Mouse (Mus musculus) hindbrain, embryonic 10.5 days (tissue): ENCODE results near the gene Osbpl6. TPM values are rescaled to one million over a fixed set of nuclear protein-coding genes. Genes with fewer than 3 reads are reported as not detected.
A peak's percentile ranks its signal among the peaks of the same experiment; 100 is the strongest.

Source experiments
- DNase-seq: peaks from one replicate; pipeline ENCODE4 v3.0.0-alpha.2; 2017; ENCODE audit warnings: low spot score
- H3K27ac ChIP-seq: fragments of 300-500 bp; sonication (generic); 2 replicates; pipeline ENCODE4 v1.5.1; 2016; ENCODE audit warnings: mild to moderate bottlenecking, moderate library complexity
- H3K27me3 ChIP-seq: fragments of 300-500 bp; sonication (generic); 2 replicates; pipeline ENCODE4 v1.6.1; 2016; ENCODE audit warnings: mild to moderate bottlenecking; ENCODE audit not compliant: poor library complexity, insufficient read depth, severe bottlenecking
- H3K36me3 ChIP-seq: fragments of 300-500 bp; sonication (generic); 2 replicates; pipeline ENCODE4 v1.6.1; 2016; ENCODE audit warnings: mild to moderate bottlenecking, moderate library complexity
- H3K4me1 ChIP-seq: fragments of 300-500 bp; sonication (generic); replicated peaks from 2 replicates; pipeline ENCODE4 v1.6.1; 2016; ENCODE audit warnings: mild to moderate bottlenecking
- H3K4me3 ChIP-seq: fragments of 300-500 bp; sonication (generic); 2 replicates; pipeline ENCODE4 v1.5.1; 2016; ENCODE audit warnings: mild to moderate bottlenecking, moderate library complexity
- H3K9me3 ChIP-seq: fragments of 300-500 bp; sonication (generic); 2 replicates; pipeline ENCODE4 v1.6.1; 2016; ENCODE audit warnings: mild to moderate bottlenecking, moderate library complexity
- WGBS: fragments of 180-500 bp; shearing (Covaris S2); methylation state at CpG from one replicate; pipeline ENCODE4 v1.1.7; 2016; 5-methylcytosine and 5-hydroxymethylcytosine counted together
- polyA plus RNA-seq: library from polyadenylated mRNA; unstranded; fragments of >200 nt; fragmentation: Nextera tagmentation; extraction: Ambion mirVana; gene quantifications from 2 replicates; pipeline ENCODE4 v1.2.1, GENCODE M21; 2016

Gene Osbpl6
- polyA plus RNA-seq, 1 experiment from 2014 or later, result 15.4 TPM

- DNase-seq, result no peak
- Histone ChIP-seq H3K27ac (no peak overlapping the region), H3K9me3 (no peaks in the 10 kb centered on the region), H3K36me3 (no peaks in the 10 kb centered on the region), H3K27me3 (no peaks in the 10 kb centered on the region), H3K4me3 (no peak overlapping the region), H3K4me1 (peaks cover 6% of the 10 kb centered on the region)
- 94% methylated on average over 8 of the region's 8 CpGs for WGBS
Observed at GRCm38 (mm10) chr2:76490198-76490597, 83.9 kb downstream of the Osbpl6 start.

- no peak for DNase-seq
- WGBS, result 91% methylated on average over 6 of the region's 6 CpGs
- Histone ChIP-seq H3K36me3 (no peaks in the 10 kb centered on the region), H3K27me3 (no peaks in the 10 kb centered on the region), H3K9me3 (no peaks in the 10 kb centered on the region), H3K4me3 (no peak overlapping the region), H3K27ac (peak overlapping the region; percentile 42; the same call in 1 of the 2 replicates), H3K4me1 (peaks cover 6% of the 10 kb centered on the region)
Observed at GRCm38 (mm10) chr2:76491371-76491770, 85.1 kb downstream of the Osbpl6 start.

GRCm38 (mm10) chr2:76492224-76492623 lies 85.9 kb downstream of the Osbpl6 start:
- H3K36me3 ChIP-seq, result no peaks in the 10 kb centered on the region
- H3K27ac ChIP-seq, result no peak overlapping the region; the same call in 1 of the 2 replicates
- no peak for DNase-seq
- WGBS, result 75% methylated on average over 7 of the region's 7 CpGs
- no peaks in the 10 kb centered on the region for H3K9me3 ChIP-seq
- H3K27me3 ChIP-seq, result no peaks in the 10 kb centered on the region
- H3K4me1 ChIP-seq, result peaks cover 6% of the 10 kb centered on the region
- no peak overlapping the region for H3K4me3 ChIP-seq

DNA sequence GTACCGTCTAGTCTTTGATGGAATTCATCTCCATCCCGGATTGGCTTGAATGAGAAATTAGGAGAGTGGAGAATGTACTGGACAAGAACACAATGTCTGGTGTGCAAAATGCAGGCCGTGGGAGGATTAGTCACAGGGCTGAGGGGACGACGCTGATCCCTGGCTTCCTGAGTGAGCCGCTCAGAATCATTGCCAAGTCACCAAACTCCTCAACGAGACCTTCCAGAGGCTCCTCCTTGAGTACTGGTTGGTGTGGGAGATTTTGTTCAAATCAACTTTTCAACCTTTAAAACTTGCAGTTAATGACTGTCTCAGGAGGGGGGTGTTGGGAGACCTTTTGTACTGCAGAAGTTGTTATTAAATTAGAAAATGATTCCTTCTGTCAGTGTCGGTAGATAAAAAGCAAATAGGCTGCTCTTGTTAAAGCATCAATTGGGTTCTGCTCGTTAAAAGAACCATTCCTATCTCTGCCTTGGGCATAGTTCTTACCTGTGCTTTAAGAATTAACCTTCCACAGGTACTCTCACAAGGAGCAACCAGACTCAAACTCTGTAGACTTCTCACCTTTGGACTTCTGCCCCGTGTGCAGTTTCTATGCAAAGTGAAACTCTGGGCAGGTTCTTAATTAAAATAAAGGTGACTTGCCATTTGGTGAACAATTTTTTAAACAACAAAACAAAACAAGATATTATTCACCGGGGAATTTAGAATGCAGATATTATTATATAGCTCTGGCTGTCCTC lies 89.9 kb downstream of the Osbpl6 start:
- Histone ChIP-seq H3K9me3 (no peaks in the 10 kb centered on the region), H3K4me3 (no peak overlapping the region), H3K27me3 (no peaks in the 10 kb centered on the region), H3K27ac (no peak overlapping the region), H3K4me1 (no peaks in the 10 kb centered on the region), H3K36me3 (no peaks in the 10 kb centered on the region)
- DNase-seq, result no peak
- 91% methylated on average over 11 of the region's 11 CpGs for WGBS

DNA sequence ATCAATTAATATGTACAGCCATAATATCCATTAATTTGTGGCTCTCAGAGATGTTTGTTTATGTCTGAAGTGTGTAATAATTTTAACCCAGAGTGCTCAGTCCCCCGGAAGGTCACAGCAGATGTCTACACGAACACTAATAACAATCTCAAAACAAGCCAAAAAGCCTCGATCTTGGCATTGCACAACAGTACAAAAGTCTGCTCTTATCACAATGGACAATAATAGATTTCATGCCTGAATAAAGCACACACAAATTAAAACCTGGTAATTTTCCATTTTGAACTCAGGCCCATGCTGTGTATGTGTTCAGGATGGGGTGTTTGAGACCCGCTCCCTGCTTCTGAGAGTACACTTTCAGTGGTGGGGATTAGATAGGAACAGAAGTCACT lies 90.4 kb downstream of the Osbpl6 start:
- no peak for DNase-seq
- Histone ChIP-seq H3K27me3 (no peaks in the 10 kb centered on the region), H3K36me3 (no peaks in the 10 kb centered on the region), H3K4me3 (no peak overlapping the region), H3K4me1 (no peaks in the 10 kb centered on the region), H3K27ac (no peak overlapping the region), H3K9me3 (no peaks in the 10 kb centered on the region)
- 93% methylated on average over 4 of the region's 4 CpGs for whole genome bisulfite sequencing

GRCm38 (mm10) chr2:76498891-76499290 lies 92.6 kb downstream of the Osbpl6 start:
- Histone ChIP-seq H3K27ac (no peak overlapping the region), H3K4me1 (no peaks in the 10 kb centered on the region), H3K9me3 (no peaks in the 10 kb centered on the region), H3K4me3 (no peak overlapping the region), H3K36me3 (no peaks in the 10 kb centered on the region), H3K27me3 (no peaks in the 10 kb centered on the region)
- no peak for DNase-seq
- 92% methylated on average over 11 of the region's 11 CpGs for WGBS

DNA sequence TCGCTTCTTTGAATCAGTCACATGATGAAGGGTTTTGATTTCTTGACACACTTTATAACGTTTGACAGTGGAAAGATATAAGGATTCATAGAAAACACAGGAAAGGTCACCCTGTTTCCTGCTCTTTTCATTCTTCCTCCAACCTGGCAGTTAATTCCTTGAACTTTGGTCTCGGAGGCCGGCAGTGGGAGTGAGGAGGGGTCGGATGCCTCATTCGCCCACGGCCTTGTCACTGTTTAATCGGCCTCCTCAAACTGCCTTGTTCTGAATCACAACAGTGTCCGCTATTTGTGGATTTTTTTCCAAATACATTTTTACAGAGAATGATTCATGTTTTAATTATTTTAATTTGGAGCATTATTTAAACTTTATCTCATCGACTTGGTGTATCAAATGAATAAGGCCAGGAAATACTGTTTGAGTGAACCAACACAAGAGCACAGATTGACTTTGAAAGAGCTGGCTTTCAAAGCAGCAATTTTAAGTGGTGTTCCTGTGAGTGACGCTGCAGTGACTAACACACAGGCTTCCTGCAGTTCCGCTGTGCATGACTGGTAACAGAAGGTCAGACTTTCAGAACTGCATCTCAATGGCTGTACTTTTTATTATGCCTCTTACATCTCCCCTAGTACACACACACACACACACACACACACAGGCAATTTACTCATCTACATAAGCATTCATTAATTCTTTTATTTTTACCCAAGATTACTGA lies 98.0 kb downstream of the Osbpl6 start:
- H3K9me3 ChIP-seq, result no peaks in the 10 kb centered on the region
- DNase-seq, result no peak
- no peaks in the 10 kb centered on the region for H3K27me3 ChIP-seq
- H3K4me1 ChIP-seq, result no peaks in the 10 kb centered on the region; the same call in 1 of the 2 replicates
- H3K27ac ChIP-seq, result no peak overlapping the region
- no peaks in the 10 kb centered on the region for H3K36me3 ChIP-seq
- no peak overlapping the region for H3K4me3 ChIP-seq
- WGBS, result 53% methylated on average over 12 of the region's 12 CpGs

DNA sequence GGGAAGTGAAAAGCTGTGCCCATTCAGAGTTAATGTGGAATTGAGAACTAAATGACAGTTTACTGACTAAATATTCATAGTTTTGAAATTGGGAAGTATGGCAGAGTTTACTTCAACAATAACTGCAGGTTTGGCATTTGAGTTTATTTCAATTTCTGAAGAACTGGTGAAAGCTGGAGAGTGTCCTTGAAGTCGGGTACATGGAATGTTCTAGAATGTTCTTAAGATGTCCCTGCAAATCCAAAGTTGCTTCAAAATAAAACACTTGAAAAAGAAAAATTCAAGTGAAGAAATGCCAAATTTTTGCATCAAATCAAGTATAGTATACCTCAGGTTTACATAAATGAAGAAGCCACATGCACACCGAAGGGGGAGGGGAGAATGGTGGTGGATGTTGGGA lies 98.7 kb downstream of the Osbpl6 start:
- no peak overlapping the region for H3K4me3 ChIP-seq
- H3K36me3 ChIP-seq, result no peaks in the 10 kb centered on the region
- H3K27me3 ChIP-seq, result no peaks in the 10 kb centered on the region
- no peaks in the 10 kb centered on the region; the same call in 1 of the 2 replicates for H3K4me1 ChIP-seq
- no peak for DNase-seq
- H3K9me3 ChIP-seq, result no peaks in the 10 kb centered on the region
- WGBS, result 89% methylated on average over 2 of the region's 2 CpGs
- H3K27ac ChIP-seq, result no peak overlapping the region

GRCm38 (mm10) chr2:76511281-76511721 lies 105.0 kb downstream of the Osbpl6 start:
- 87% methylated on average over 8 of the region's 8 CpGs for WGBS
- no peak for DNase-seq
- no peaks in the 10 kb centered on the region for H3K36me3 ChIP-seq
- no peaks in the 10 kb centered on the region for H3K4me1 ChIP-seq
- H3K27me3 ChIP-seq, result no peaks in the 10 kb centered on the region
- no peaks in the 10 kb centered on the region for H3K9me3 ChIP-seq
- H3K4me3 ChIP-seq, result no peak overlapping the region
- H3K27ac ChIP-seq, result no peak overlapping the region

DNA sequence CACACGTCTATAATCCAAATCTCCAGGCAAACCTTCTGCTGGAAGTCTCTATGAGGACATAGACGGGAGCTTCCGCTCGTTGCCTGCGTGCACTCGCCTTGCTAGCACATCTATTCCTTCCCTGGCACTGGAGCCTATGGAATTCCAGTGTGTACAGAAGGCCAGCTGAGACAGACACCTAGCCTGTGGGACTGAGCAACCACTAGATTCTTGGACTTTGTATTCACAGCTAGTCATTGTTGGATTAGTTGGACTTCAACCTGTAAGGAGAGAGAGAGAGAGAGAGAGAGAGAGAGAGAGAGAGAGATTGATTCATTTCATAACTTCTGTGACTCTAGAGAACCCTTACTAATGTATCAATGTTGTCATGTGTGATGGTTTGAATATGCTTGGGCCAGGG lies 105.8 kb downstream of the Osbpl6 start:
- WGBS, result 94% methylated on average over 6 of the region's 6 CpGs
- DNase-seq, result no peak
- Histone ChIP-seq H3K4me1 (0 out of 2 replicates have a peak, but pooled peaks cover under 1% of the 10 kb centered on the region), H3K36me3 (no peaks in the 10 kb centered on the region), H3K27me3 (no peaks in the 10 kb centered on the region), H3K4me3 (no peak overlapping the region), H3K9me3 (no peaks in the 10 kb centered on the region), H3K27ac (no peak overlapping the region)

DNA sequence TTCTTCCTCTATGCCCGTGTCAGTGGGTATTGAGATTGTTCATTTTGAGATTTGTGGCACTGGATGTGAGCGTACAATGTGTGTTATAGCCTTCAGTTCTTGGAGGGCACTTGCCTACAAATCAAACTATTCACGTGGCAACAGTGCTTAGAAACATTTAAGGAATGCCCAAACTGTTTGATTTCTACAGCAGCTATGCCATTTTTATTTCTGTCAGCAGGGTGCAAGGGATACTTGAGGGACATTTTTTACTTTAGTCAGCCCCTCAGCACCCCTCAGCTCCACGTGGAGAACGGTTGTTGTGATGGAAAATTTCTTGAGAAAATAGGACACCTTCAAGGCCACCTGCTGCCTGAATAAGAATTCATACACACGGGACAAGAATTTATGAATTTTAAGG lies 106.6 kb downstream of the Osbpl6 start:
- no peak for DNase-seq
- Histone ChIP-seq H3K9me3 (no peaks in the 10 kb centered on the region), H3K27ac (no peak overlapping the region), H3K4me1 (0 out of 2 replicates have a peak, but pooled peaks cover 3% of the 10 kb centered on the region), H3K27me3 (no peaks in the 10 kb centered on the region), H3K4me3 (no peak overlapping the region), H3K36me3 (no peaks in the 10 kb centered on the region)
- WGBS, result 78% methylated on average over 6 of the region's 6 CpGs

DNA sequence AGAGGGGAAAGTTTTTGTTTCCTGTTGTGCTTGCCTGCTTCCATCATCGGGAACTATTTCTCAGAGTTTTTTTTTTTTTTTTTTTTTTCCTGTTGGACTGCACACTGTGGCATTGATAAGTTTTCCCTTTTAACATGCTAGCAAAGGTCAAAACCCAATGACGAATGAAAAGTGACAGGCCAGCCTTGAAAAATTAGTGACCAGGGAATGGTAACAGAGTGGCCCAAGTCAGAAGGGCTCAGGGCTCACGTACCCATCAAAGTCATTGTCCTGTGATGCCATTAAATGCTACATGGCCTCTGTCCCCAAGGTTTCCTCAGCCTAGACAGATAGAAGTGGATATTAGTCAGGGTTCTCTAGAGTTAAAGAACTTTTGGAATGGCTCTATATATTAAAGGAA lies 107.0 kb downstream of the Osbpl6 start:
- no peak overlapping the region for H3K27ac ChIP-seq
- no peaks in the 10 kb centered on the region for H3K27me3 ChIP-seq
- no peaks in the 10 kb centered on the region for H3K9me3 ChIP-seq
- no peak for DNase-seq
- H3K36me3 ChIP-seq, result no peaks in the 10 kb centered on the region
- 0 out of 2 replicates have a peak, but pooled peaks cover 3% of the 10 kb centered on the region for H3K4me1 ChIP-seq
- whole genome bisulfite sequencing, result 67% methylated on average over 3 of the region's 3 CpGs
- no peak overlapping the region for H3K4me3 ChIP-seq

GRCm38 (mm10) chr2:76517471-76517870 lies 111.2 kb downstream of the Osbpl6 start:
- Histone ChIP-seq H3K4me1 (0 out of 2 replicates have a peak, but pooled peaks cover 3% of the 10 kb centered on the region), H3K4me3 (no peak overlapping the region), H3K27ac (no peak overlapping the region), H3K27me3 (no peaks in the 10 kb centered on the region), H3K9me3 (no peaks in the 10 kb centered on the region), H3K36me3 (no peaks in the 10 kb centered on the region)
- WGBS, result 93% methylated on average over 14 of the region's 14 CpGs
- DNase-seq, result no peak
